Mouse (Mus musculus) layer of hippocampus, postnatal 14 days (tissue): Measurements from ENCODE around the gene Lrmda. TPM values are rescaled to one million over a fixed set of nuclear protein-coding genes. Genes with fewer than 3 reads are reported as not detected.
"Not testable (repeated sequence)": the region's sequence is repeated elsewhere in the genome, so short reads cannot be mapped to it uniquely, and the experiment has no call there.

Experiments used
- DNase-seq, 2 experiments: peaks; one replicate each; pipeline ENCODE4 v3.0.0; 2021 to 2022; ENCODE audit warnings: low spot score in 2 of 2, mixed read lengths in 1 of 2
- total RNA-seq, 2 experiments: library from RNA; stranded (reverse); gene quantifications; 2 replicates each; pipeline ENCODE4 v1.2.3; 2021

Gene Lrmda
- total RNA-seq, 2 experiments from 2014 or later: 0.95 TPM; not detected in 1

GRCm38 (mm10) chr14:22754633-22755032, 735.1 kb downstream of the Lrmda start:
- no peak for DNase-seq

- no peak for DNase-seq
Measured at GRCm38 (mm10) chr14:22757493-22757892, 738.0 kb downstream of the Lrmda start.

GRCm38 (mm10) chr14:22759216-22759615, 739.7 kb downstream of the Lrmda start:
- no peak for DNase-seq

GRCm38 (mm10) chr14:22759673-22760072, 740.2 kb downstream of the Lrmda start:
- DNase-seq: no peak

GRCm38 (mm10) chr14:22760241-22761039, 740.9 kb downstream of the Lrmda start:
- peak in 1 of 2 experiments; percentile 45 for DNase-seq

- no peak for DNase-seq
Measured at GRCm38 (mm10) chr14:22781709-22782108, 762.2 kb downstream of the Lrmda start.

GRCm38 (mm10) chr14:22782365-22782764, 762.9 kb downstream of the Lrmda start:
- DNase-seq: no peak

- no peak for DNase-seq
Measured at GRCm38 (mm10) chr14:22783211-22784161, 764.0 kb downstream of the Lrmda start.

GRCm38 (mm10) chr14:22800020-22800419, 780.5 kb downstream of the Lrmda start:
- no peak for DNase-seq

GRCm38 (mm10) chr14:22800871-22801636, 781.5 kb downstream of the Lrmda start:
- DNase-seq: no peak

GRCm38 (mm10) chr14:22801714-22802113, 782.2 kb downstream of the Lrmda start:
- not testable (repeated sequence) for DNase-seq

- no peak for DNase-seq
Measured at GRCm38 (mm10) chr14:22807324-22807723, 787.8 kb downstream of the Lrmda start.

- peak; percentile 68 to 81 for DNase-seq
Measured at GRCm38 (mm10) chr14:22807726-22808594, 788.4 kb downstream of the Lrmda start.

GRCm38 (mm10) chr14:22808595-22809166, 789.2 kb downstream of the Lrmda start:
- no peak for DNase-seq

GRCm38 (mm10) chr14:22809229-22809628, 789.7 kb downstream of the Lrmda start:
- DNase-seq: no peak

GRCm38 (mm10) chr14:22810531-22810930, 791.0 kb downstream of the Lrmda start:
- no peak for DNase-seq

- no peak for DNase-seq
Measured at GRCm38 (mm10) chr14:22812824-22813223, 793.3 kb downstream of the Lrmda start.

GRCm38 (mm10) chr14:22813389-22813788, 793.9 kb downstream of the Lrmda start:
- no peak for DNase-seq

- DNase-seq: no peak
Measured at GRCm38 (mm10) chr14:22814811-22815345, 795.4 kb downstream of the Lrmda start.
